15 mouse cellular contexts compared by ENCODE assay signal in genomic region chr11:45795322-45795721, GRCm38 (mm10). TPM values are rescaled to one million over a fixed set of nuclear protein-coding genes. Genes with fewer than 3 reads are reported as not detected.
DNase-seq lines count a peak whose midpoint lies in the region; ATAC-seq and TF ChIP-seq lines count a peak whose summit lies in the region.
"Had no signal": no experiment of that assay in that cellular context is flagged by ENCODE, and none has a peak within 500 bp of the region (broad histone marks: within the 10 kb centered on the region; RNA-seq: fewer than 3 reads in every experiment).

No protein-coding gene starts in this region.

- no peak overlapping the region for H3K4me2 ChIP-seq in embryonic facial prominence, embryonic 13.5 days
- no peak overlapping the region for H3K4me2 ChIP-seq in liver, embryonic 12.5 days
- H3K4me2 ChIP-seq: heart, embryonic 12.5 days; hindbrain, embryonic 13.5 days; intestine, embryonic 15.5 days; limb, embryonic 15.5 days; stomach, embryonic 15.5 days had no signal

- no peak overlapping the region for H3K9ac ChIP-seq in embryonic facial prominence, embryonic 13.5 days
- no peak overlapping the region for H3K9ac ChIP-seq in liver, embryonic 12.5 days
- H3K9ac ChIP-seq: heart, embryonic 12.5 days; hindbrain, embryonic 13.5 days; intestine, embryonic 15.5 days; limb, embryonic 15.5 days; stomach, embryonic 15.5 days had no signal

- no peaks in the 10 kb centered on the region for H3K9me3 ChIP-seq in embryonic facial prominence, embryonic 13.5 days
- no peaks in the 10 kb centered on the region for H3K9me3 ChIP-seq in embryonic facial prominence, embryonic 10.5 days
- H3K9me3 ChIP-seq in liver, embryonic 12.5 days (replicated peaks): no peaks in the 10 kb centered on the region
- H3K9me3 ChIP-seq: heart, embryonic 12.5 days; hindbrain, embryonic 13.5 days; intestine, embryonic 15.5 days; limb, embryonic 15.5 days; stomach, embryonic 15.5 days had no signal

- no peak for TF ChIP-seq POLR2A in bone marrow, adult 2 months (IDR thresholded peaks at IDR 0.05; ENCODE audit: borderline replicate concordance, control insufficient read depth, low read depth, low read length)

- ATAC-seq in embryonic facial prominence, embryonic 13.5 days (ENCODE audit: insufficient number of reproducible peaks, insufficient read depth, low FRiP score, low TSS enrichment, low read depth): no peak
- ATAC-seq in liver, embryonic 12.5 days: no peak
- ATAC-seq in activated CD4-positive, CD25-positive, alpha-beta regulatory T cell, adult 4 months: no peak
- ATAC-seq: forebrain, embryonic 16.5 days had no signal

- no peak overlapping the region for H3K4me3 ChIP-seq in embryonic facial prominence, embryonic 13.5 days
- no peak overlapping the region for H3K4me3 ChIP-seq in embryonic facial prominence, embryonic 10.5 days
- no peak overlapping the region for H3K4me3 ChIP-seq in liver, embryonic 12.5 days
- no peak overlapping the region for H3K4me3 ChIP-seq in bone marrow, adult 2 months (replicated peaks; ENCODE audit: control insufficient read depth, low read depth, low read length)
- H3K4me3 ChIP-seq: heart, embryonic 12.5 days; hindbrain, embryonic 13.5 days; intestine, embryonic 15.5 days; limb, embryonic 15.5 days; stomach, embryonic 15.5 days had no signal

- no peak for TF ChIP-seq CTCF in bone marrow, adult 2 months (IDR thresholded peaks at IDR 0.05; ENCODE audit: control insufficient read depth, insufficient read depth, low read length)

- no peak for DNase-seq in embryonic facial prominence, embryonic 10.5 days (ENCODE audit: low spot score)
- no peak for DNase-seq in liver
- peak; percentile 33 for DNase-seq in CD4-positive helper T cell, adult 2 months (ENCODE audit: low read depth, low spot score)
- no peak for DNase-seq in lung, postnatal 36 days
- DNase-seq: cerebellum, adult 9-10 months had no signal

- no peaks in the 10 kb centered on the region for H3K36me3 ChIP-seq in embryonic facial prominence, embryonic 13.5 days
- no peaks in the 10 kb centered on the region for H3K36me3 ChIP-seq in embryonic facial prominence, embryonic 10.5 days (replicated peaks)
- H3K36me3 ChIP-seq in liver, embryonic 12.5 days: no peaks in the 10 kb centered on the region
- H3K36me3 ChIP-seq: heart, embryonic 12.5 days; hindbrain, embryonic 13.5 days; intestine, embryonic 15.5 days; limb, embryonic 15.5 days; stomach, embryonic 15.5 days had no signal

- no peaks in the 10 kb centered on the region for H3K27me3 ChIP-seq in embryonic facial prominence, embryonic 13.5 days
- 0 out of 2 replicates have a peak, but pooled peaks cover 5% of the 10 kb centered on the region for H3K27me3 ChIP-seq in embryonic facial prominence, embryonic 10.5 days (replicated peaks; ENCODE audit: low read depth, poor library complexity, severe bottlenecking)
- no peaks in the 10 kb centered on the region for H3K27me3 ChIP-seq in liver, embryonic 12.5 days (replicated peaks)
- H3K27me3 ChIP-seq: heart, embryonic 12.5 days; hindbrain, embryonic 13.5 days; intestine, embryonic 15.5 days; limb, embryonic 15.5 days; stomach, embryonic 15.5 days had no signal

- peak overlapping the region; percentile 60; the same call in 1 of the 2 replicates for H3K27ac ChIP-seq in embryonic facial prominence, embryonic 13.5 days
- no peak overlapping the region for H3K27ac ChIP-seq in embryonic facial prominence, embryonic 10.5 days (replicated peaks)
- 0 out of 2 replicates have a peak overlapping the region, but pooled peaks have one; percentile 37 for H3K27ac ChIP-seq in liver, embryonic 12.5 days
- peak overlapping the region; percentile 19; the same call in 1 of the 2 replicates for H3K27ac ChIP-seq in bone marrow, adult 2 months (ENCODE audit: control insufficient read depth, insufficient read depth, low read depth, low read length, poor library complexity)
- H3K27ac ChIP-seq: hindbrain, embryonic 13.5 days; intestine, embryonic 15.5 days; limb, embryonic 15.5 days; stomach, embryonic 15.5 days had no signal

- 37% methylated on average over 6 of the region's 6 CpGs for WGBS in embryonic facial prominence, embryonic 13.5 days
- 34% methylated on average over 6 of the region's 6 CpGs for WGBS in embryonic facial prominence, embryonic 10.5 days
- WGBS in liver, embryonic 12.5 days (ENCODE audit: insufficient replicate concordance): 49% methylated on average over 6 of the region's 6 CpGs
- 49% methylated on average over 6 of the region's 6 CpGs for WGBS in bone marrow, adult 2 months

- peaks cover 28% of the 10 kb centered on the region for H3K4me1 ChIP-seq in embryonic facial prominence, embryonic 13.5 days
- H3K4me1 ChIP-seq in embryonic facial prominence, embryonic 10.5 days: peaks cover 24% of the 10 kb centered on the region
- H3K4me1 ChIP-seq in liver, embryonic 12.5 days: peaks cover 28% of the 10 kb centered on the region
- peaks cover 1% of the 10 kb centered on the region for H3K4me1 ChIP-seq in bone marrow, adult 2 months (ENCODE audit: control insufficient read depth, insufficient read depth, low read length)

RNA-seq across cellular contexts. Expression of gene Clint1, which starts 56.5 kb away (rescaled TPM):
- polyA plus RNA-seq in embryonic facial prominence, embryonic 13.5 days (2015; fragmentation: Nextera tagmentation; extraction: Ambion mirVana): 81.8 and 92.9 TPM in 2 replicates
- polyA plus RNA-seq in embryonic facial prominence, embryonic 10.5 days (2016; fragmentation: Nextera tagmentation; extraction: Ambion mirVana): 63.7 and 67.8 TPM in 2 replicates
- polyA plus RNA-seq in liver, embryonic 12.5 days (2016; fragmentation: Nextera tagmentation; extraction: Ambion mirVana): 109 and 111 TPM in 2 replicates
- polyA plus RNA-seq in bone marrow, adult 2 months (2011; ENCODE audit: insufficient read depth, insufficient read length, low replicate concordance, missing spikeins): 23.7 and 25.6 TPM in 2 replicates
- polyA plus RNA-seq in activated CD4-positive, CD25-positive, alpha-beta regulatory T cell, adult 4 months (2017; shearing (Covaris generic)): 10 to 100 TPM; 45.4 to 47.0 TPM
